Mouse (Mus musculus) ES-Bruce4 (cell line): ENCODE data around the gene Eid3.

Experiments
- CTCF ChIP-seq: IDR thresholded peaks from one replicate; pipeline ENCODE4 v1.8.1; 2011; ENCODE audit warnings: low read depth, low read length
- POLR2A ChIP-seq: IDR thresholded peaks from one replicate; pipeline ENCODE4 v1.8.1; 2011; ENCODE audit warnings: low read length; ENCODE audit not compliant: insufficient read depth

GRCm38 (mm10) chr10:82833926-82834325 is 32.5 kb upstream of the Eid3 start, which contains the start of gene Txnrd1:
- TF ChIP-seq POLR2A = no peak
- no peak for TF ChIP-seq CTCF
